Mouse (Mus musculus): ENCODE measurements around the gene Iqgap2. TPM values are rescaled to one million over a fixed set of nuclear protein-coding genes. Genes with fewer than 3 reads are reported as not detected.

Gene Iqgap2
- polyA plus RNA-seq, 1 experiment from 2014 or later = 16.0 TPM

GRCm38 (mm10) chr13:95899885-95900650, 8.3 kb upstream of the Iqgap2 start:
- no peak overlapping the region for H3K4me3 ChIP-seq (replicated peaks)
- no peak overlapping the region for H3K9ac ChIP-seq
- WGBS (ENCODE audit: insufficient replicate concordance) = 61% methylated on average over 1 of the region's 1 CpGs
- no peak for ATAC-seq (ENCODE audit: insufficient read depth)
- no peak overlapping the region for H3K4me2 ChIP-seq
- no peak overlapping the region for H3K27ac ChIP-seq (replicated peaks)
- H3K9me3 ChIP-seq (replicated peaks) = no peaks in the 10 kb centered on the region
- H3K27me3 ChIP-seq = no peaks in the 10 kb centered on the region
- no peaks in the 10 kb centered on the region for H3K4me1 ChIP-seq (replicated peaks)
- no peaks in the 10 kb centered on the region for H3K36me3 ChIP-seq (replicated peaks)

GRCm38 (mm10) chr13:95896501-95896900, 4.8 kb upstream of the Iqgap2 start:
- ATAC-seq (ENCODE audit: insufficient read depth) = no peak
- 76% methylated on average over 6 of the region's 6 CpGs for WGBS (ENCODE audit: insufficient replicate concordance)

GRCm38 (mm10) chr13:95893166-95893565, 1.4 kb upstream of the Iqgap2 start:
- no peaks in the 10 kb centered on the region for H3K9me3 ChIP-seq (replicated peaks)
- peaks cover 15% of the 10 kb centered on the region for H3K27me3 ChIP-seq
- peaks cover 44% of the 10 kb centered on the region for H3K4me1 ChIP-seq (replicated peaks)
- no peaks in the 10 kb centered on the region for H3K36me3 ChIP-seq (replicated peaks)
- no peak overlapping the region for H3K9ac ChIP-seq
- peak overlapping the region; percentile 98; the same call in 1 of the 2 replicates for H3K4me2 ChIP-seq
- H3K4me3 ChIP-seq (replicated peaks) = no peak overlapping the region
- H3K27ac ChIP-seq (replicated peaks) = no peak overlapping the region
- WGBS (ENCODE audit: insufficient replicate concordance) = 78% methylated on average over 4 of the region's 4 CpGs
- no peak for ATAC-seq (ENCODE audit: insufficient read depth)

More at GRCm38 (mm10) chr13:95896501-95896900, 4.8 kb upstream of the Iqgap2 start:
- no peak overlapping the region for H3K27ac ChIP-seq (replicated peaks)
- no peak overlapping the region for H3K9ac ChIP-seq
- no peak overlapping the region for H3K4me3 ChIP-seq (replicated peaks)
- peaks cover 6% of the 10 kb centered on the region; the same call in 1 of the 2 replicates for H3K27me3 ChIP-seq
- H3K4me1 ChIP-seq (replicated peaks) = peaks cover 17% of the 10 kb centered on the region
- H3K36me3 ChIP-seq (replicated peaks) = no peaks in the 10 kb centered on the region
- no peak overlapping the region for H3K4me2 ChIP-seq
- H3K9me3 ChIP-seq (replicated peaks) = no peaks in the 10 kb centered on the region

GRCm38 (mm10) chr13:95892611-95893145, 956 bp upstream of the Iqgap2 start:
- H3K27ac ChIP-seq (replicated peaks) = peak overlapping the region; percentile 82
- H3K27me3 ChIP-seq = peaks cover 15% of the 10 kb centered on the region
- H3K36me3 ChIP-seq (replicated peaks) = no peaks in the 10 kb centered on the region
- peak overlapping the region; percentile 78 for H3K4me3 ChIP-seq (replicated peaks)
- WGBS (ENCODE audit: insufficient replicate concordance) = 4% methylated on average over 12 of the region's 12 CpGs
- ATAC-seq (ENCODE audit: insufficient read depth) = no peak
- H3K9ac ChIP-seq = peak overlapping the region; percentile 78
- no peaks in the 10 kb centered on the region for H3K9me3 ChIP-seq (replicated peaks)
- H3K4me1 ChIP-seq (replicated peaks) = peaks cover 49% of the 10 kb centered on the region
- peak overlapping the region; percentile 98 for H3K4me2 ChIP-seq

GRCm38 (mm10) chr13:95891926-95892610, 346 bp upstream of the Iqgap2 start:
- peak overlapping the region; percentile 98 for H3K4me2 ChIP-seq
- H3K27me3 ChIP-seq = peaks cover 15% of the 10 kb centered on the region
- H3K4me3 ChIP-seq (replicated peaks) = peak overlapping the region; percentile 78
- peak overlapping the region; percentile 78 for H3K9ac ChIP-seq
- ATAC-seq (ENCODE audit: insufficient read depth) = peak; percentile 71
- H3K4me1 ChIP-seq (replicated peaks) = peaks cover 49% of the 10 kb centered on the region
- no peaks in the 10 kb centered on the region for H3K36me3 ChIP-seq (replicated peaks)
- H3K27ac ChIP-seq (replicated peaks) = peak overlapping the region; percentile 82
- 1% methylated on average over 52 of the region's 52 CpGs for WGBS (ENCODE audit: insufficient replicate concordance)
- no peaks in the 10 kb centered on the region for H3K9me3 ChIP-seq (replicated peaks)

GRCm38 (mm10) chr13:95890851-95891471, 761 bp downstream of the Iqgap2 start:
- Histone ChIP-seq H3K4me3 (replicated peaks) (peak overlapping the region; percentile 78), H3K36me3 (replicated peaks) (no peaks in the 10 kb centered on the region), H3K9ac (peak overlapping the region; percentile 78), H3K4me2 (peak overlapping the region; percentile 98), H3K27ac (replicated peaks) (peak overlapping the region; percentile 82), H3K27me3 (peaks cover 15% of the 10 kb centered on the region), H3K4me1 (replicated peaks) (peaks cover 51% of the 10 kb centered on the region), H3K9me3 (replicated peaks) (no peaks in the 10 kb centered on the region)
- WGBS (ENCODE audit: insufficient replicate concordance) = under 1% methylated on average over 33 of the region's 33 CpGs
- ATAC-seq (ENCODE audit: insufficient read depth) = peak; percentile 62

- 0 out of 2 replicates have a peak overlapping the region, but pooled peaks have one; percentile 19 for H3K27ac ChIP-seq (replicated peaks)
- H3K4me2 ChIP-seq = peak overlapping the region; percentile 98
- no peak overlapping the region for H3K9ac ChIP-seq
Measured at GRCm38 (mm10) chr13:95889981-95890545, 1.7 kb downstream of the Iqgap2 start.

GRCm38 (mm10) chr13:95889366-95889765, 2.4 kb downstream of the Iqgap2 start:
- Histone ChIP-seq H3K9ac (no peak overlapping the region), H3K9me3 (replicated peaks) (no peaks in the 10 kb centered on the region), H3K27ac (replicated peaks) (no peak overlapping the region), H3K4me2 (no peak overlapping the region; the same call in 1 of the 2 replicates), H3K4me3 (replicated peaks) (no peak overlapping the region), H3K36me3 (replicated peaks) (no peaks in the 10 kb centered on the region), H3K27me3 (peaks cover 15% of the 10 kb centered on the region), H3K4me1 (replicated peaks) (peaks cover 63% of the 10 kb centered on the region)
- 72% methylated on average over 10 of the region's 10 CpGs for WGBS (ENCODE audit: insufficient replicate concordance)
- ATAC-seq (ENCODE audit: insufficient read depth) = no peak

More at GRCm38 (mm10) chr13:95889981-95890545, 1.7 kb downstream of the Iqgap2 start:
- Histone ChIP-seq H3K9me3 (replicated peaks) (no peaks in the 10 kb centered on the region), H3K36me3 (replicated peaks) (no peaks in the 10 kb centered on the region), H3K4me1 (replicated peaks) (peaks cover 58% of the 10 kb centered on the region), H3K4me3 (replicated peaks) (peak overlapping the region; percentile 78), H3K27me3 (peaks cover 15% of the 10 kb centered on the region)
- 39% methylated on average over 8 of the region's 8 CpGs for WGBS (ENCODE audit: insufficient replicate concordance)
- no peak for ATAC-seq (ENCODE audit: insufficient read depth)

- no peak overlapping the region for H3K4me2 ChIP-seq
- peaks cover 15% of the 10 kb centered on the region for H3K27me3 ChIP-seq
- H3K36me3 ChIP-seq (replicated peaks) = no peaks in the 10 kb centered on the region
- 56% methylated on average over 12 of the region's 12 CpGs for WGBS (ENCODE audit: insufficient replicate concordance)
- H3K9ac ChIP-seq = no peak overlapping the region
- H3K4me3 ChIP-seq (replicated peaks) = no peak overlapping the region
- no peaks in the 10 kb centered on the region for H3K9me3 ChIP-seq (replicated peaks)
- peaks cover 71% of the 10 kb centered on the region for H3K4me1 ChIP-seq (replicated peaks)
- H3K27ac ChIP-seq (replicated peaks) = no peak overlapping the region
- no peak for ATAC-seq (ENCODE audit: insufficient read depth)
Measured at GRCm38 (mm10) chr13:95888621-95889020, 3.1 kb downstream of the Iqgap2 start.

- WGBS (ENCODE audit: insufficient replicate concordance) = 52% methylated on average over 4 of the region's 4 CpGs
- H3K27me3 ChIP-seq = peaks cover 15% of the 10 kb centered on the region
- no peak overlapping the region for H3K9ac ChIP-seq
- peaks cover 71% of the 10 kb centered on the region for H3K4me1 ChIP-seq (replicated peaks)
- H3K4me2 ChIP-seq = no peak overlapping the region
- ATAC-seq (ENCODE audit: insufficient read depth) = no peak
- no peaks in the 10 kb centered on the region for H3K36me3 ChIP-seq (replicated peaks)
- no peak overlapping the region for H3K27ac ChIP-seq (replicated peaks)
- H3K4me3 ChIP-seq (replicated peaks) = no peak overlapping the region
- H3K9me3 ChIP-seq (replicated peaks) = no peaks in the 10 kb centered on the region
Measured at GRCm38 (mm10) chr13:95888170-95888569, 3.6 kb downstream of the Iqgap2 start.

Data from liver, embryonic 15.5 days (tissue).